Mouse (Mus musculus) limb, embryonic 12.5 days (tissue): ENCODE results near the gene Cplx1. TPM values are rescaled to one million over a fixed set of nuclear protein-coding genes. Genes with fewer than 3 reads are reported as not detected.
"Not testable (repeated sequence)": the region's sequence is repeated elsewhere in the genome, so short reads cannot be mapped to it uniquely, and the experiment has no call there.

Source experiments
- ATAC-seq: fragments of 200-750 bp; cut with Nextera tagmentation; 2 replicates; pipeline ENCODE4 v1.8.0; 2017; ENCODE audit warnings: low read depth, moderate TSS enrichment; ENCODE audit not compliant: insufficient number of reproducible peaks, insufficient read depth, low FRiP score, low TSS enrichment
- H3K27ac ChIP-seq: fragments of 300-500 bp; sonication (generic); 2 replicates; pipeline ENCODE4 v1.5.1; 2016; ENCODE audit warnings: mild to moderate bottlenecking, moderate library complexity
- H3K27me3 ChIP-seq: fragments of 300-500 bp; sonication (generic); 2 replicates; pipeline ENCODE4 v1.6.1; 2016; ENCODE audit warnings: mild to moderate bottlenecking, moderate library complexity
- H3K36me3 ChIP-seq: fragments of 300-500 bp; sonication (generic); 2 replicates; pipeline ENCODE4 v1.6.1; 2016; ENCODE audit warnings: mild to moderate bottlenecking, moderate library complexity
- H3K4me1 ChIP-seq: fragments of 300-500 bp; sonication (generic); replicated peaks from 2 replicates; pipeline ENCODE4 v1.6.1; 2016
- H3K4me2 ChIP-seq: fragments of 300-500 bp; sonication (generic); 2 replicates; pipeline ENCODE4 v1.6.1; 2016; ENCODE audit warnings: mild to moderate bottlenecking, moderate library complexity
- H3K4me3 ChIP-seq: fragments of 300-500 bp; sonication (generic); replicated peaks from 2 replicates; pipeline ENCODE4 v1.5.1; 2016; ENCODE audit warnings: mild to moderate bottlenecking
- H3K9ac ChIP-seq: fragments of 300-500 bp; sonication (generic); replicated peaks from 2 replicates; pipeline ENCODE4 v1.6.1; 2016; ENCODE audit warnings: mild to moderate bottlenecking, moderate library complexity
- H3K9me3 ChIP-seq: fragments of 300-500 bp; sonication (generic); 2 replicates; pipeline ENCODE4 v1.6.1; 2016; ENCODE audit warnings: mild to moderate bottlenecking, moderate library complexity
- WGBS: fragments of 180-500 bp; shearing (Covaris S2); methylation state at CpG from one replicate; pipeline ENCODE4 v1.1.7; 2016; 5-methylcytosine and 5-hydroxymethylcytosine counted together
- polyA plus RNA-seq: library from polyadenylated mRNA; unstranded; fragments of >200 nt; fragmentation: Nextera tagmentation; extraction: Ambion mirVana; gene quantifications from 2 replicates; pipeline ENCODE4 v1.2.1, GENCODE M21; 2016

Gene Cplx1
- polyA plus RNA-seq, 1 experiment from 2014 or later: 0.33 TPM

GRCm38 (mm10) chr5:108516655-108517054 lies 33.2 kb downstream of the Cplx1 start:
- Histone ChIP-seq H3K9me3 (no peaks in the 10 kb centered on the region), H3K9ac (no peak overlapping the region), H3K4me2 (no peak overlapping the region), H3K27me3 (no peaks in the 10 kb centered on the region), H3K27ac (no peak overlapping the region), H3K4me1 (peaks cover 17% of the 10 kb centered on the region), H3K36me3 (no peaks in the 10 kb centered on the region), H3K4me3 (no peak overlapping the region)
- WGBS: 82% methylated on average over 3 of the region's 3 CpGs
- no peak for ATAC-seq

GRCm38 (mm10) chr5:108515581-108516361 lies 34.1 kb downstream of the Cplx1 start:
- Histone ChIP-seq H3K27ac (no peak overlapping the region), H3K9ac (no peak overlapping the region), H3K4me1 (peaks cover 8% of the 10 kb centered on the region; the same call in 1 of the 2 replicates), H3K4me3 (no peak overlapping the region), H3K9me3 (no peaks in the 10 kb centered on the region), H3K36me3 (no peaks in the 10 kb centered on the region), H3K27me3 (no peaks in the 10 kb centered on the region), H3K4me2 (no peak overlapping the region)
- WGBS: 66% methylated on average over 6 of the region's 6 CpGs
- no peak for ATAC-seq

DNA sequence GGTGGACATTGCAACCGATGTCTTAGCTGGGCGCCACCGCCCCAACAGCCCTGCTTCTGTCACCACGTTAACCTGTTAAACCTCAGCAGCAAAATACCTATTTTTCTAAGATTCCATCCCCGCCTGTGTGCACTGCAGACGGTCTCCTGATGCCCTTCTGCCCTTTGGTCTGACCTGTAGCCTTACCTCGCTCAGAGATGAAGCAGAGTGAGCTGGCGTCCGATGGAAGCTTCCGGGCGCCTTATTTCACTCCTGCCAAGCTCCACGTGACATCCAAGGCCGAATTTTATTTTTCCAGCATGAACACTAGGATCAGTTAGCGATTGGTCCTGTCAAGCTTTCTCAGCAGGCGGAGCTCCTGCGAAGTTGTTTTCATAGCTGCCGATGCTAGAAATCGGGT lies 47.5 kb downstream of the Cplx1 start:
- peaks cover 88% of the 10 kb centered on the region for H3K36me3 ChIP-seq
- no peaks in the 10 kb centered on the region for H3K9me3 ChIP-seq
- H3K27me3 ChIP-seq: no peaks in the 10 kb centered on the region
- 94% methylated on average over 18 of the region's 18 CpGs for WGBS
- ATAC-seq: no peak
- H3K4me1 ChIP-seq: no peaks in the 10 kb centered on the region
- no peak overlapping the region for H3K4me2 ChIP-seq
- H3K9ac ChIP-seq: no peak overlapping the region
- H3K4me3 ChIP-seq: no peak overlapping the region
- H3K27ac ChIP-seq: no peak overlapping the region

- peaks cover 94% of the 10 kb centered on the region for H3K36me3 ChIP-seq
- H3K9me3 ChIP-seq: no peaks in the 10 kb centered on the region
- H3K27me3 ChIP-seq: no peaks in the 10 kb centered on the region
- H3K4me3 ChIP-seq: no peak overlapping the region
- no peak overlapping the region for H3K9ac ChIP-seq
- H3K4me1 ChIP-seq: no peaks in the 10 kb centered on the region
- H3K27ac ChIP-seq: no peak overlapping the region
- 95% methylated on average over 1 of the region's 1 CpGs for WGBS
- H3K4me2 ChIP-seq: no peak overlapping the region
- ATAC-seq: no peak
Observed at GRCm38 (mm10) chr5:108501573-108501972, 48.3 kb downstream of the Cplx1 start.

DNA sequence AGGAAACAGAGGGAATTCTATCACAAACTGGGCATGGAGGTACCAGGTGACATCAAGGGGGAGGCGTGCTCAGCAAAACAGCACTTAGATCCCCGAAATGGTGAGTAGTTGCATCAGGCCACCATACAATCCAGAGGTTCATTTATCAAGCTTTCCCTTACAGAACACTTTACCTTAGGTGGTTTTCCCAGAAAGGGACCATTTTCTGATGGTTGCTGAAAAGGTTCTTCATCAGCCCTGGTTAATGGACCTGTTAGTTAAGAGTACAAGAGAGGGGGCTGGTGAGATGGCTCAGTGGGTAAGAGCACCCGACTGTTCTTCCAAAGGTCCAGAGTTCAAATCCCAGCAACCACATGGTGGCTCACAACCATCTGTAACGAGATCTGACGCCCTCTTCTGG lies 63.7 kb downstream of the Cplx1 start:
- H3K36me3 ChIP-seq: peaks cover 84% of the 10 kb centered on the region
- H3K27me3 ChIP-seq, H3K4me2 ChIP-seq, H3K27ac ChIP-seq, H3K4me1 ChIP-seq, H3K9ac ChIP-seq, H3K9me3 ChIP-seq, ATAC-seq, H3K4me3 ChIP-seq: not testable (repeated sequence)
- 95% methylated on average over 5 of the region's 5 CpGs for WGBS

DNA sequence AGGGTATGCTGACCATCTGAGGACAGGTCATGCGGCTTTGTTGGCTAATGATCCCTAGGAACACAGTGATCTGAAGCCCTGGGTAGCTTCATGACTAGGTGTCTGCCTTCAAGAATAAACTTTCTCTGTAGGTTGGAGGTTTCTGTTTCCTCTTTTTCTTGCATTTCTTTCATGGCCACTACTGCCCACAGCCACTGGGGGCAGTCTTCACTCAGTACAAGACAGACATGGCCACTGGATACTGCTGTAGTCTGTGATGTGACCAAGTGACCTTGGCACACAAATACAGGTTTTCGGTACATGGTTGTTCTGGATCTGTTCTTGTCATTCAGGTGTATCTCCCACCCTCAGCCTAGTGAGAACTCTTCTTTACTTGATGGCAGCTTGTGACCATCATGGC lies 64.6 kb downstream of the Cplx1 start:
- peaks cover 75% of the 10 kb centered on the region for H3K36me3 ChIP-seq
- H3K27me3 ChIP-seq: no peaks in the 10 kb centered on the region
- no peak overlapping the region for H3K9ac ChIP-seq
- H3K4me3 ChIP-seq: no peak overlapping the region
- H3K9me3 ChIP-seq: no peaks in the 10 kb centered on the region
- no peaks in the 10 kb centered on the region for H3K4me1 ChIP-seq
- no peak overlapping the region for H3K4me2 ChIP-seq
- no peak overlapping the region for H3K27ac ChIP-seq
- ATAC-seq: no peak
- WGBS: 94% methylated on average over 2 of the region's 2 CpGs

DNA sequence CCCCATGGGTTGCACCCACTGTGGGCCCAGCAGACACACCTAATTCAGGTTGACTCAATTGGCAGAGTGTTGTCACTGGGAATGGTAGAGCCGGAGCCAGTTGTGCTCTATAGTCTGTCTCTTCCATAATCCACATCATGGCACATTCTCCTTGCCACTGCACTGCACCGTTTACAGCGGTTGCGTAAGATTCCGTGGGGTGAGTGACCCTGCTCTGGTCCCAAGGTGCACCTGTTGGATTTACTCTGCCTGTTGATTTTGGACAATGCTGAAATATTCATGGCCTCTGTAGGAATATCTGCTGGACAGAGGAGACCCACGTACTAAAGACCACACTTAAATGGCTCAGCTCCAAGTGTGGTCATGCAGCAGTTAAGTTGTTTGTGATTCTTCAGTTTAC lies 66.8 kb downstream of the Cplx1 start:
- WGBS: 93% methylated on average over 6 of the region's 6 CpGs

DNA sequence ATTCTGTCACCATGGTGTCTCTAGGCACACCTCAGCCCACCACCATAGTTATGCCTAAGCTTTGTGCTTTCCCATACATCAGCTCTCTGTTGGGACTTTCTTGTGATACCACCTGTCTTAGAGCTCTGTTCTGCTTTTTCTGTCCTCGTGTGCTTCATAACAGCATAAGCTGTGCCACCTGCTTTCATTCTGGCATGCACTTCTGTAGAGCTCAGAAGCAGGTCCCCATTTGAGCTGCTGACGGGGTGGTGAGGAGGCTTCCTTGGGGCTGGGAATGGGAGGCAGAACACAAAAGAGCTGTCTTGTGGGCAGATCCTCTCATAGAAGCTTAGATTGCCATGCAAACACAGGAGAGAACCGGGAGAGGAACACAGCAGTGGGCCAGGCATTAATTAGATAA lies 73.8 kb downstream of the Cplx1 start:
- WGBS: 92% methylated on average over 3 of the region's 3 CpGs
- Histone ChIP-seq H3K9me3 (no peaks in the 10 kb centered on the region), H3K9ac (no peak overlapping the region), H3K4me1 (no peaks in the 10 kb centered on the region), H3K4me3 (no peak overlapping the region), H3K36me3 (peaks cover 81% of the 10 kb centered on the region), H3K4me2 (no peak overlapping the region), H3K27ac (no peak overlapping the region), H3K27me3 (no peaks in the 10 kb centered on the region)
- ATAC-seq: no peak

More for the DNA sequence above, 66.8 kb downstream of the Cplx1 start:
- Histone ChIP-seq H3K4me3 (no peak overlapping the region), H3K27ac (no peak overlapping the region), H3K27me3 (no peaks in the 10 kb centered on the region), H3K36me3 (peaks cover 67% of the 10 kb centered on the region), H3K4me1 (no peaks in the 10 kb centered on the region), H3K9ac (no peak overlapping the region), H3K4me2 (no peak overlapping the region), H3K9me3 (no peaks in the 10 kb centered on the region)
- no peak for ATAC-seq

DNA sequence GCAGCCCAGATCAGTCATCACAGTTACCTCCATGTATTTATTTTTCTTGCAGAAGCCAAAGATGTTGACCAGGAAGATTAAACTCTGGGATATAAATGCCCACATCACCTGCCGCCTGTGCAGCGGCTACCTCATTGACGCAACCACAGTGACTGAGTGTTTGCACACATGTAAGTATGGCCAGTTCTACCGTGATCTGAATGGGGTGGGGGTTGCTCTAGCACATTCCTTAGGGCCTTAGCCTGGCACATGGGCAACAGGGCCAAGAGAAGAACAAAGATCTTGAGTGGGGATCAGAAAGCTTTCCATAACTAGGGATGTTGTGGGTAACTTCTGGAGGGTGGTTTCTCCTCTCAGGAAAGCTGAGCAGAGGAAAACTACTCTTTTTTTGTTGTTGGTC lies 76.1 kb downstream of the Cplx1 start:
- no peak overlapping the region for H3K4me2 ChIP-seq
- 94% methylated on average over 4 of the region's 4 CpGs for WGBS

GRCm38 (mm10) chr5:108469617-108470016 lies 80.2 kb downstream of the Cplx1 start:
- Histone ChIP-seq H3K36me3 (peaks cover 37% of the 10 kb centered on the region), H3K27ac (no peak overlapping the region), H3K27me3 (no peaks in the 10 kb centered on the region), H3K9ac (no peak overlapping the region), H3K4me1 (peaks cover 13% of the 10 kb centered on the region), H3K4me3 (no peak overlapping the region), H3K9me3 (no peaks in the 10 kb centered on the region), H3K4me2 (no peak overlapping the region)
- no peak for ATAC-seq
- 64% methylated on average over 7 of the region's 7 CpGs for WGBS

More for the DNA sequence above, 76.1 kb downstream of the Cplx1 start:
- H3K27me3 ChIP-seq: no peaks in the 10 kb centered on the region
- H3K4me3 ChIP-seq: no peak overlapping the region
- peaks cover 75% of the 10 kb centered on the region for H3K36me3 ChIP-seq
- ATAC-seq: no peak
- H3K9me3 ChIP-seq: no peaks in the 10 kb centered on the region
- H3K4me1 ChIP-seq: peaks cover 9% of the 10 kb centered on the region; the same call in 1 of the 2 replicates
- H3K27ac ChIP-seq: no peak overlapping the region
- no peak overlapping the region for H3K9ac ChIP-seq
